Mouse (Mus musculus): ENCODE data around the gene Gm17606.

Gm17606 gene

DNA sequence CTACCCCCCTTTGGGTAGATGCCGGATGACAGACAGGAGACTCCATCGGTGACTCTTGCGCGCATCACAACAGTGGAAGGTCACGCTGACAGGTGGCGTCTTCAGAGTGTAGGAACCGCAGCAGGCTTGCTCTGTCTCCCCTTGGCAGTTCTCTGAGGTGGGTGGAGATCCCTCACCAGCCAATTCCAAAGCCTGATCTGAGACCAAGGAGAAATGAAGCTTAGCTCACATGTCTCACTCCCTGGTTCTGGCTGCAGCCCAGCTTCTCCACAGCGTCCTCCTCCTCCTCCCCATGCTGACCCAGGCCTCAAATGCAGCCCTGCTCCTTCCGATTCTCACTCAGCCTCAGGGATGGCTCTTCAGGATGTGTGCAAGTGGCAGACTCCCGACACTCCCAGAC lies 15.8 kb upstream of the Gm17606 start:
- in situ Hi-C loops (cut with MboI, MseI), result no loop called here

DNA sequence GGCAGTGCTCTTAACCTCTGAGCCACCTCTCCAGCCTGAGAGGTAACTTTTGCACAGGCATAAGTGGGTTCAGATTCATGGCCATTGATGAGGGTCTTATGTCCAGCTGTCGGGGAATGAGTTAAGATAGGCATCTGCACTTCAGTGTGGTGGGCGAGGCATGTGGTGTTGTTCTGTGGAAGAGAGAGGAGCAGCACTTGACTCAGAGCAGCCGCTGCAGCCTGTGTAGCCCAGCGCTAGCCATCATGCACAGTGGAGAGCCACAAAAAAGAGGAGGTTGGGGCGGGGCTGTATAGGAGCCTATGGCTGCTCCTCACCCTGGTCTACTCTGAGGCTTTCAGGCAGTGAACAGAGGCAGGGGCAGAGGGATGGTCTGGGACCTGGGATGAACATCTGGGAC lies 12.6 kb upstream of the Gm17606 start:
- in situ Hi-C loops (cut with MboI, MseI), result no loop called here

DNA sequence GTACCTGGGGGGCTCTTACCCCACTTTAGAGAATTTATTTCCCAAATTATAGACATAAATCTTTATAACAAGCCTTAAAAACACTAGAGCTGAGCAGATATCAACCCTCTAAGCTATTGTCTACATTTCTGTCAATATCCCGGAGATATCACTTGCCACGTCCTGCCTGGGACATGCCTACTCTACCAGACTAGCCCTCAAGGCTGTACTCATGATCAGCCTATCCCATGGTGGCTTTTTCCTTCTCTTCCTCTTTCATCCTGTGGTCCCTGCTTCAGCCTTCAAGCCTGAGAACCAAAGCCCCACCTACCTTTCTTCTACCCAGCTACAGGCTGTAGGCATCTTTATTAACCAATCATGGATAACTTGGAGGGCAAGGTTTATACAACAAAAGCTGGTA lies 11.0 kb upstream of the Gm17606 start:
- in situ Hi-C loops (cut with MboI, MseI), result no loop called here

DNA sequence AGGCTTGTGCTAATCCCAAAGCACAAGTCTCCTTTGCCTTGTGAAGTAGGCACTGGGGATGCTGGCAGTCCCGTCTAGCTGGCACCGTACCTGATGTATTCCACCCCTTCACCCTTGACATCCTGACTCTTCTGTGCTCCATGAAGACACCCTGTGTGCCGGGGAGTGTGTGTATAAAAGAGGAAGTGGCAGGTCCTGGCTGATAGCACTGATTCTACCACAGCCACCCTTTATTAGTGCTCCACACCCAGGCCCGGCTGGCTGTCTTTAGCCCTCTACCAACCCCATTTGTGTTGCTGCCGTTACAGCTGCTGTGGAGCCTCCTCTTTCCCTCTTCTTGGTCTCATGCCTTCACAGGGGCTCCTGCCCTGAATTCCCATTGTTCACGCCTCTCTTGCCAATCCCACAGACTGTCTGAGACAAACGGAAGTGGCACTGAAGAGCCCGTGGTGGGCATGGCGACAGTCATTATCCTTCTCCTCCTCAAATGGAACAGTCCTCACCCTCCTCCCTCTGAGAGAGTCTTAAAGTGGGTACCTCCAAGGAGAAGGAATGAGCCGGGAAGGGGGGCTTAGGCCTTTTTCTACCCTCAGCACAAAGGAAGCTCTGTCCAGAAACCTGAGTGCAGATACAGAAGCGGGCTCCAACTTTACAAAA lies 10.0 kb upstream of the Gm17606 start:
- in situ Hi-C loops (cut with MboI, MseI), result no loop called here

DNA sequence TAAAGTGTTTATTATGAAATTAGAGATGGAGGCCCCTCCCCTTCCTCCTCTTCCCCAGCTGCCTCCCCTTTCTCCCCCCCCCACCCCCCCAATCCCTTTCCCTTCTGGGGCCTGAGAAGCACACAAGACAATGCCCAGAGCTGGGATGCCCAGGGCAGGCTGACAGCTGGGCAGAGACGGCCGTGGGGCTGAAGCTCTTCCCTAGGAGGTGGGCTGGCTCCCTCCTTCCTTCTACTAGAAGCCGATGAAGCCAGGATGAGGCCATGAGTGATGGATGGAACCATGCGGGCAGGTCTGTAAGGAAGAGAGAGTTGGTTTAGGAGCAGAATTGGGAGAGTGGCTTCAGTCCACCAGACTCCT lies 9.5 kb upstream of the Gm17606 start:
- in situ Hi-C loops (cut with MboI, MseI), result no loop called here

DNA sequence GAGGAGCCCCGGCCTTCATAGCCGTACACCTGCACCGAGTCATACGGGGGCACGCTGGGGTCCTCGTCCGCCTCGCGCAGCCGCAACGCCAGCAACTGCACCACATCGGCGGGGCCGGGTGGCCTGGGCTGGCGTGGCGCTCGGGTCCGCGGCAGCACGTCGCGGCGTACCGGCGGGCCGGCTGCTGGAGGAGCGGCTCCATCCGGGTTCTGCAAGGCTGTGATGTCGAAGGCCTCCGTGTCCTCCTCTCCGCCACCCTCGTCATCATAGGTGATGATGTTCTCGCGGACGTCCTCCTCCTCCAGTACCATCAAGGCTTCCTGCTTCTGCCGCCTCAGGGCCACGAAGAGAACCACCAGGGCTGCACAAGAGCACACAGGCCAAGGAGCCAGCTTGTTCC lies 8.5 kb upstream of the Gm17606 start:
- in situ Hi-C loops (cut with MboI, MseI), result no loop called here

DNA sequence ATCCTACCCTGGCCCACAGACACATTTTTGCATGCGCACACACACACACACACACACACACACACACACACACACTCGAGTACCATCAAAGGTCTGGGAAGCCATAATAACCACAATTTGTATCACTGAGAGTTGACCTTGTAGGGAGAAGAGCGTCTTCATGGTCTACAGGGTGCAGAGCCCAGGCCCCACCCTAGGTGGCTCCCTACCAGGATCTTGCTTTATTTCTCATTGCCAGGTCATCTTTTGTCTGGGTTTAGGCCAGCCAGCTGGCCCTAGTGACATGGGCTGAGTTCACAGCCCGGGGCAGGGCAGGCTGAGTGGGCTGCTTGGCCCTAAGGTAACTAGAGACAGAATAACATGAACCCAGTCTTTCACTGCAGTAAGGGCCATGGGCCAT lies 6.6 kb upstream of the Gm17606 start:
- in situ Hi-C loops (cut with MboI, MseI), result no loop called here

DNA sequence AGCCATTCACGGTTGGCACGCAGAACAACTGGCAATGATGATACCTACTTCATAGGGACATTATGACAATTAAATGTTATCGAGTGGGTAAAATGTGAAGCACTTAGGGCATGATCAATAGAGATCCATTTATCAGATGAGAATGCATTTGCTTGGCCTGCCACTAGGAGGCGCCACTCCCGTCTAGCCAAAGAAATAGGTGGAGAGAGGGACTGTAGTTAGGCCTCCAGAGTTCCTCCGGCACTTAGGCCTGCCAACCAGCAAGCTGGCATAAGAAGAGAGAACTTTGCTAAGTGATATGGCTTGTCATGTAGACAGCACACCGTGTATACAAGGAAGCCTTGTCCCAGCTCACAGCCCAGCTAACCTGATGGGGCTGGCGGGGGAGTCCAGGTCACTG lies 3.8 kb upstream of the Gm17606 start:
- in situ Hi-C loops (cut with MboI, MseI), result no loop called here

DNA sequence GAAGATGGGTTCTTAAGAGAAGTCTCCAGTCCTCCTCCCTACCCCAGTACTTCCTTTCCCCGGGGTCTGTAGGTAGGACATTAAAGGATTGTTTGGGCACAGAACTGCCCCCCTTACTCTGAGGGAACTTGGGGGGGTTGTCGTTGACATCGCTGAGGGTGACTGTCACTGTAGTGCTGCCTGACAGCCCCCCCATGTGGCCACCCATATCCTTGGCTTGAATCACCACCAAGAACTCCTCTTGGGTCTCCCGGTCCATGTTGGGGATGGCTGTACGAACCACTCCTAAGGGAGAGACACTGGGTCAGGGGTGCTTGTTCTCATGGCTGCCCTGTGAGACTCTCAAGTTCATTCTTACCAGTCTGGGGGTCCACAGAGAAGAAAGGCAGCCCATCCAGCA lies 2.5 kb upstream of the Gm17606 start:
- in situ Hi-C loops (cut with MboI, MseI), result no loop called here

DNA sequence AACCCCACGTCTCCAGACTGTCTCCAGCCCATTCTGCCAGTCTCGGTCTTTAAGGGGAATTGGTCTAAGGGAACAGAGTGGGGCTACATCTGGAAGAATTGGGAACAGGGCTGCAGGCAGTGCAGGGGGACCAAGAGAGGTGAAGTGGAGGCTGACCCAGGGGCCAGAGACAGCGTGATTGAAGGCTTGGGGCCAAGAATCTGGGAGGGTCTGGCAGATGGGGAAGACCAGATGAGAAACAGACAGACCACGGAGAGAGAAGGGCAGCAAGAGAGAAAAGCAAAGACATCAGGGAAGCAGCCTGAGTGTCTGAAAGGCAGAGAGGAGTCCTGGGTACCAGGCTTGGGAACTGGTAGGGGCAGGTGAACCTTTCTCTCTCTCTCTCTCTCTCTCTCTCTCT lies 631 bp upstream of the Gm17606 start:
- in situ Hi-C loops (cut with MboI, MseI), result loop anchor here (5.0 kb wide), 1 partner anchor 68 kb away; no protein-coding TSS in a partner anchor

DNA sequence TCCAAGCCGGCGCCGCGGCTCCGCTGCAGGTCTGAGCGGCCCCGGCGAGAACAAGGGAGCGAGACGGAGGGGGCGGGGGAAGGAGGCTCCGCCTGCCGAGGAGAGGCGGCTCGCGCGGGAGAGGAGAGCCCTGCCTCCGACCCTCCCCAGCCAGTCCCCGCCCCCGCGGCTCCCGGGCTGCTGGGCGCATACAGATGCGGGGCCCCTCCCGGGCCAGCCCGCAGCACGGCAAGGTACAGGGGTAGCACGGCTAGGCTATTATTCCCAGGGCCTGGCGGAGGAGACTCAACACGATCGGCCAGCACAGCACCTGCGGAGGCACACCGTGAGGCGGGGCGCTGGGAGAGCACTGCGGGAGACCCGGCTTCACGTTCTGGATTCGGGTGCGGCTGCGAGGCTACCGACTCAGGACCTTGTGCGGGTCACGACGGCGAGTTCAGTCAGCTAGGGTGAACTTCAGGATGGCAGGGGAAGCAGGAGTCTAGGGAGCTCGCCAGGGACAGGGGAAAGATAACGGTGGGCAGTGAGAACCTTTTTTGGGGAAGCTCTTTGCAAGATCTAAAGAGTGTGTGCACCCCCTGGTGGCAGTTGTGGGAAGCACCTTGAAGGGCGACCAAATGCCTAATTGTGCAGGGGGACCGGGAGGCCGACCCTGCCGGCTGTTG lies 685 bp downstream of the Gm17606 start, which contains the start of gene Cdh24:
TSS of gene Cdh24 (minus strand) at position 60 of the 665 bp plus-strand sequence.
- in situ Hi-C loops (cut with MboI, MseI), result loop anchor here (5.0 kb wide), 1 partner anchor 69 kb away; no protein-coding TSS in a partner anchor

DNA sequence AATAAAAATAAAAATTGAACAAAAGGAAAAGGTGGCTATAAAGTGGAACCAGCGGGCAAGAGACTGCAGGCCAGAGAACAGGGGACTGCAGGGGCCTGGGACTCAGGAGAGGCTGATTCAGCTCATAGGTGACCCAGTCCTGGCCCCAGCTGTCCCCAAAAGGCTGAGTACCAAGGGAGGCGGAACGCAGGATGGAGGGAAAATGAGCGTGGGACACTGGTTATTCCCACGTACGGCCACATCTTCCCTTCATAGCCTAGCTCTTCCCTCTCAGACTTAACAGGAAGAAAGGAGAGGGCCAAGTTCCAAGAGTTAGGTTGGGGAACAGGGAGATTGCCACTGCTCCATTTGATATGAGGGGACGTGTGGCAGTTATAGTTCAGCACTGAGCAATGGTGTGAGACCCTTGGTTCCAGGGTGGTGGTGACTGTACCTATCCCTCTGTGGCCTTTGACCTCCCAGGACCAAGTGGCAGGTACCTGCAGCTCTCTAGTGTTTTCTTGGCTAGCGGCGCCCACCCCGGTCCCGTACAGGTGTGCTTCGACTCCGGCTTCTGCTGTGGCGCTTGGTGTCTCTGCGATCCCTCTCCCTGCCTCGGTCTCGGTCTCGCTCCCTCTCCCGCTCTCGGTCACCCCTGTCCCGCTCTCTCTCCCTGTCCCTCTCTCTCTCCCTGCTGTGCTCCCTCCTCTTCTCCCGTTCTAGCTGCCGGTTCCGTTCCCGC lies 1.6 kb downstream of the Gm17606 start:
- in situ Hi-C loops (cut with MboI, MseI), result loop anchor here (5.0 kb wide), 1 partner anchor 70 kb away; no protein-coding TSS in a partner anchor

DNA sequence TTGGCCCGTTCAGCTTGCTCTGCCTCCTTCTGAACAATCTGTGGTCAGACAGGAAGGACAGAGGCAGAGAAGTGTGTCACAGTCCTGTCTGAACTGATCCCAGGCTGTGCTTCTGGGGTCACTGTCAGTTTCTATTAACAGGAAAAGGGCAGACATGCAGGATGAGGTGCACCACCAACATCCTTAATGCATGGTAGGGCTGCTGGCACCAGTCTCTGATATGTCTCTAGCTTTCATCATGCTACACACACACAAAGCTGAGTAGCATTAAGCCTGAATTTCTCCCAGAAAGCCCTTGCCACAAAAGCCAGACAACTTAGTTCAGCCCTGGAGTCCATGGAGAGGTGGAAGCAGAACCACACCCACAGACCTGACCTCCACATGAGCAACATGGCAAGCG lies 2.3 kb downstream of the Gm17606 start:
- in situ Hi-C loops (cut with MboI, MseI), result loop anchor here (5.0 kb wide), 1 partner anchor 71 kb away; no protein-coding TSS in a partner anchor

DNA sequence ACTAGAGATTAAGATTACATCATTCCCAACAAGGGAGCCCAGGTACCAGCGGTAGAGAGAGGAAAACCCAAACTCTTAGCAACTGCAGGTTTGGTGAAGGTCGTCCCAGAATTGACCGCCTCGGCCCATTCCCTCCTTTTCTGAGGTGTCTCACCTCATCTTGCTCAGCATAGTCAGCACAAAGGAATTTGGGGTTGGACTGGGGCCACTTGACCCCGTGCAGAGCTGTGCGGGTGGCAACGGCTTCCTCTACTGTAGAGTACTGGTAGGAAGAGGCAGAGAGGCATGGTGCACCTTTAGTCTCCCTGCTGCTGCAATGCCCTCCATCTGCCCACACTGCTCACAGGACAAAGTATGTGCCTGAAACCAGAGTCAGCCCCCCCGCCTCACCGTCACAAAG lies 3.5 kb downstream of the Gm17606 start:
- in situ Hi-C loops (cut with MboI, MseI), result loop anchor here (5.0 kb wide), 1 partner anchor 72 kb away; no protein-coding TSS in a partner anchor

DNA sequence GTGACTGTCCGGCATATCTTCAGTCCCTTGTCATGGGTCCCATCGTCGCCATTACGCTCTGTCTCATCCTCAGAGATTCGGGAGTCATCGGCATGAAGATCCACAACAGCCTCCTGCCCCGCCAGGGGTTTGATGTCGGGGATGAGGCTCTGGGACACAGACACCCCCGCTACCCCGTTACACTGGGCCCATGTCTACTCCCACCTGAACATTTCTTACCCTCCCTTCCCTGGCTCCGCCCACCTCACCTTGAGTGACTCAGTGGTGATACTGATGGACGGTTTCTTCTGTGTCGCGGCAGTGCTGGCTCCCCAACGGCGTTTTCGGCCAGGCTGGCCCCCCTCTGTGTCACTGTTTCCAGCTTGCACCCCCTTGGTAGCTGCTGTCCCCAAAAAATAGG lies 5.7 kb downstream of the Gm17606 start:
- in situ Hi-C loops (cut with MboI, MseI), result no loop called here

DNA sequence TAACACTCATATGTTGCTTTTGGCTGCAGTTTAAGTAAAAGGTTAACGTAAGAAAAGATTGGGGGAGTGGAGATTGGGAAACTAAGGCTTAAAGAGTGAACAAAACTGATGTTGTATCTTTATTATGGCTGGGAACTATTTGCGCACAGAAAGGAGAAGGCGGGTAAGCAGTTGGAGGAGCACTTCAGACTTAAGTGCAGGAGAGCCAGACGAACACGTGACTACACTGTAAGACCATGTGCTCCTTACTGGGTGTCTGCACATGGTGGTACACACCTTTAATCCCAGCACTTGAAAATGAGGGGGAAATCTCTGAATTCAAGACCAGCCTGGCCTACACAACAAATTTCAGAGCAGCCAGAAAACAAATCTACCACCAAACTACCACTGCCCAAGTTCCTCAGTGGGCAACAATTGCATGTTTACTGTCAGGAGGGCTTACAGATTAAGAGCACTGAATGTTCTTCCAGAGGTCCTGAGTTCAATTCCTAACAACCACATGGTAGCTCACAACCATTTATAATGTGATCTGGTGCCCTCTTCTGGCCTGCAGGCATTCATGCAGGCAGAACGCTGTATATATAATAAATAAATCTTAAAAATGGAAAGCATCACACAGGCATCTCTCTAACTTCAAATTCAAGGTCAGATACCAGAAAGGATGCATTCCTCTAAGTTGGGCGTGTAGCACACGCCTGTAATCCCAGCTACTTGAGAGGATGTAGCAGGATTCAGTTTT lies 6.3 kb downstream of the Gm17606 start:
- in situ Hi-C loops (cut with MboI, MseI), result no loop called here

DNA sequence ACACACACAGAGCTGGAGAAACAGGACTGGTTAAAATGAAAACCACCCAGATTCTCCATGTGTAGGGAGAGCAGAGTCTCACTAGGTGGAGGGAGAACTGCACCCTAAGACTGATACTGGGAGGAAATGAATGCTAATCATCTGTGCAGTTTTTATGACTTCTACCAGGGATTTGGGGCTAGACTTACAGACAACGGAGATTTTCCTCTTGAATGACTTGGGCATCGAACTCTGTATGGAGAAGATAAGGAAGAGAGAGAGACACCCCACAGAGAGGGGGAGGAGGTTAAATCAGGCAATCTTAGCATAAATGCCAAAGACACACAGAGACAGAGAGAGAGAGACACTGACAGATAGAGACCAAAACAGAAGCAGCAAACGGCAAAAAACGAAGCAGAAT lies 7.1 kb downstream of the Gm17606 start:
- in situ Hi-C loops (cut with MboI, MseI), result no loop called here

DNA sequence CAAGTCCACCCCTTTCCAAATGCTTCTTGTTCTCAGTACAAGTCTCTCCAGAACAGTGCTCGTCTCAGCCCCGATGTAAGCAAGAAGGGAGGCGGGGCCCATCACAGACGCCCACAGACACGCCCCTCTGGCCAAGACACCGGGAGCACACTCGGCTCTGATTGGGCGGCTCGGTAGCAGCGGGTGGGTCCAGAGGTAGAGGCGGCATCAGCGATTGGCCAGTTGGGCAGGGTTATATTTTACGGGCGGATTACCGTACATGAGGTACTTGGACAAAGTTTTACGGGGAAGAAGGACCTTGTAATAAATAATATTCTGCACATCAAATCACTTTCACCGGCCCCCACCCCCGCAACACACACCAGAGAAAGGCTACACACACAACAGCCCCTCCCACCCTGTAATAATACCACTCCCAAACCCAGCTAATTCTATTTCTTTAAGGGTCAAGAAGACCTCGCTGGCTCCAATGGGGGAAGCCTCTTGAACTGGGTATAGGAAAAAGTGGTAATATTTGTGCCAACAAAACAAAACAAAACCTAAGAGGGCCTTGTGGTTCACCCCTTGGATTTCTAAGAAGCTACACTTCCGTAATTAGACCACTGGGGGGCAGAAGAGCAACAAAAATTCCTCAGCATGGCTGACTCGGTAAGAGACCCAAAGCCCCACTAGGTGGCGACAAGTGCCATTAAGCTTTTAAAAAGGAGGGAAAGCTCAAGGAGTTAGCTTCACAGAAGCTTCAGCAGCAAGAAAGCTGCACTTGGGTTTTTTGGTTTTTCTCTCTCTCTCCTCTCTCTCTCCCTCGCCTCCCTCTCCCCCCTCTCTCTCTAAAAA lies 10.1 kb downstream of the Gm17606 start:
- in situ Hi-C loops (cut with MboI, MseI), result loop anchor here (5.0 kb wide), 1 partner anchor 46 kb away; the partner anchor contains the start of gene Gm29776

DNA sequence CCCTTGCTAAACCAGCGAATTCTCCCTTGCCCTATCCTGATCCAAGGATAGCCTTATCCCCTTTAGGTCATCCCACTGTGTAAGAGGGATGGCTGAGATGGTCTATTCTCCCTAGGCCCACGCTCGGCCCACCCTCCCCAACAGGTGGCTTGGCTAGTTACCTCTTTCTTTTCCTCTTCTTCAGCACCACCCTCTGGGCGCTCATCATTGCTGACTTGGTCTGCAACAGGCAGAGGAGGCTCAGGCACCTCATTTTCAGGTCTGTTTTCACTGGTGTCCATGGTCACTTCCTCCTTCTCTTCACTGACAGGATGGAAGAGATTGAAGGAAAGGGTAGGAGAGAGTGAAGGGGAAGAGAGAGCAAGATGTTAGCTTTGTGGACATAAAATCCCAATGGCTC lies 10.8 kb downstream of the Gm17606 start:
- in situ Hi-C loops (cut with MboI, MseI), result loop anchor here (5.0 kb wide), 1 partner anchor 46 kb away; the partner anchor contains the start of gene Gm29776

DNA sequence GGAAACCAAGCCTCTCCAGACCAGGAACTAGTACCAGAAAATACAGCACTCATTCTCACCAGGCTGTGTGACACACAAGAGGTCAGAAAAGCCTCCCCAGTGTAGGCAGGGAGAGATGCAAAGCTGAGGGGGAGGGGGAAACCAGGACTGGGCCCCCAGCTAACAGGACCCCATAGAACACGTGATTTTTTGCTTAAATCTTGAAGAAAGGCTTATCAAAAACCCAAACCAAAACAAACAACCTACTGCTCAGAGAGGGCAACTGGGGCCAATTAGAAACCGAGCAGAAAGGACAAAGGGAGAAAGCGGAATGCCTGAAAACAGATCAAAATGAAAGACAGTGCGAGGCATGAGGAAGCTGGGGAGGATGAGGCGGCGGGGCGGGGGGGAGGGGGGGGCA lies 12.0 kb downstream of the Gm17606 start:
- in situ Hi-C loops (cut with MboI, MseI), result loop anchor here (5.0 kb wide), 1 partner anchor 45 kb away; the partner anchor contains the start of gene Gm29776

DNA sequence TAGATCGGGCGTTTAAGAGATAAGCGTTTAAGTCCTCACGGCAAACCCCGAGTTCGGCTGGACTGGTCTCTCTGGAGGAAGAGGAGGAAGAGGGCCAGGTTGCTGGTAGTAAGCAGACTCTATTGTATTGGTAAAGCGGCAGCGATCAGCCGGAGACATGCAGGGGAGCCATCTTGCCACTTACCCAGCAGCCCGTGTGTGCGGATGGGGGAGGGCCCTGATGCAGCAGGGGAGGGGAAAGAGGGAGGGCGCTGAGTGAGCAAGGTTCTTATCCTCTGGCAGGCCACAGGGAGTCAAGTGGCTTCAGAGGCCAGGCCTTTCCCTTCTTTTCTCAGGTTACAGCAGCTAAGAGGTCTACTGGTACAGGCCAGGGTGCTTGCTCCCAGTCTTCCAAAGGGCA lies 12.7 kb downstream of the Gm17606 start:
- in situ Hi-C loops (cut with MboI, MseI), result loop anchor here (5.0 kb wide), 1 partner anchor 44 kb away; the partner anchor contains the start of gene Gm29776
